Mouse (Mus musculus): Measurements from ENCODE around the gene Dvl3. TPM values are rescaled to one million over a fixed set of nuclear protein-coding genes. Genes with fewer than 3 reads are reported as not detected.

The Dvl3 gene
- polyA plus RNA-seq, 1 experiment, result 25.0 TPM

DNA sequence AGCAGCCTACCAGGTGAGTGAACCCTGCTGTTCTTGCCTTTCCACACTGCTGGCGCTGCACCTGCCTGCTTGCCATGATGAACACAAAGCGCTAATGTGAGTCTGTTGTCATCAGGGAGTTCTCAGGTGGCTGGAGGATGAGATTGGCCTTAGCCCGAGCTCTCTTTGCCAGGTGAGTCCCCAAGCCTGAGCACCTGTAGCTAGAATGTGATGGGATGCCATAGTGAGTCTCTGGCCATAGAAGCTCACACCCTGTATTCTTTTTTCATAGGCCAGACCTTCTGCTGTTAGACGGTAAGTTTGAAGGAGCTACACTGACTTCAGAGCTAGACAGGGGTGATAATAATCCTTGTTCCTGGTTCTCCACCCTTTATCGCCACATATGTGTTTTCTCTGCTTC is 34.9 kb downstream of the Dvl3 start:
- WGBS, result 93% methylated on average over 5 of the region's 5 CpGs
- peaks cover 3% of the 10 kb centered on the region; the same call in 1 of the 2 replicates for H3K4me1 ChIP-seq (ENCODE audit: control insufficient read depth, insufficient read depth, insufficient read length)
- H3K4me3 ChIP-seq (ENCODE audit: extremely low read depth, insufficient read depth, insufficient read length), result no peak overlapping the region
- TF ChIP-seq CTCF (IDR thresholded peaks at IDR 0.05; ENCODE audit: extremely low read depth, insufficient read depth, insufficient read length, insufficient replicate concordance) (no peak), POLR2A (IDR thresholded peaks at IDR 0.05; ENCODE audit: low read depth, low read length) (no peak)
- H3K27ac ChIP-seq (ENCODE audit: insufficient read depth, low read length), result no peak overlapping the region
- no peaks in the 10 kb centered on the region for H3K27me3 ChIP-seq (ENCODE audit: control insufficient read depth, insufficient read depth, low read length)
- DNase-seq (ENCODE audit: low read depth in 1 of 2, low spot score in 2 of 2), result no peak
- peaks cover 24% of the 10 kb centered on the region for H3K36me3 ChIP-seq (ENCODE audit: control insufficient read depth, insufficient read depth, low read length)

DNA sequence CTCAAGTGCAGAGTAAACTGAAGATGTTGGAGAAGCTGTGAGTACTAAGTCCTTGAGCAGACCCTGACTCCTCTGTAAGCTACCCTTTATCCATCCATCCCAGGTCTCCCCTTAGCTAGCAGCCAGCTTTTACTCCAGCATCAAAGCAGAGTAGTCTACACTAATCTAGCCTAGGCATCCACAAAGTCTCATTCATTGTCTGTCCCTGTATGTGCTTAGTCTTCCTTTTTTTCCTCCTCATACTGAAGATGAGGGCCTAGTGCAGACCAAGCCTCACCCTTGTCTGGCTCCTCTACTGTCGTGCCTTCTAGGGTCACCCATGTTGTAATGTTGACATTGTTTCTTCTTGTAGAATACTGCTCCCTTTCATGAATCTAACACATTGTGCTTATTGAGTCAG is 35.8 kb downstream of the Dvl3 start:
- DNase-seq (ENCODE audit: low read depth in 1 of 2, low spot score in 2 of 2), result no peak
- 92% methylated on average over 1 of the region's 1 CpGs for WGBS
- peaks cover 27% of the 10 kb centered on the region for H3K36me3 ChIP-seq (ENCODE audit: control insufficient read depth, insufficient read depth, low read length)
- no peaks in the 10 kb centered on the region for H3K27me3 ChIP-seq (ENCODE audit: control insufficient read depth, insufficient read depth, low read length)
- H3K4me3 ChIP-seq (ENCODE audit: extremely low read depth, insufficient read depth, insufficient read length), result no peak overlapping the region
- TF ChIP-seq CTCF (IDR thresholded peaks at IDR 0.05; ENCODE audit: extremely low read depth, insufficient read depth, insufficient read length, insufficient replicate concordance) (no peak), POLR2A (IDR thresholded peaks at IDR 0.05; ENCODE audit: low read depth, low read length) (no peak)
- no peak overlapping the region for H3K27ac ChIP-seq (ENCODE audit: insufficient read depth, low read length)
- H3K4me1 ChIP-seq (ENCODE audit: control insufficient read depth, insufficient read depth, insufficient read length), result peaks cover 3% of the 10 kb centered on the region; the same call in 1 of the 2 replicates

GRCm38 (mm10) chr16:20555000-20555399 is 38.2 kb downstream of the Dvl3 start:
- Histone ChIP-seq H3K27ac (ENCODE audit: insufficient read depth, low read length) (no peak overlapping the region), H3K36me3 (ENCODE audit: control insufficient read depth, insufficient read depth, low read length) (peaks cover 41% of the 10 kb centered on the region), H3K4me3 (ENCODE audit: extremely low read depth, insufficient read depth, insufficient read length) (no peak overlapping the region), H3K27me3 (ENCODE audit: control insufficient read depth, insufficient read depth, low read length) (no peaks in the 10 kb centered on the region), H3K4me1 (ENCODE audit: control insufficient read depth, insufficient read depth, insufficient read length) (no peaks in the 10 kb centered on the region)
- 91% methylated on average over 6 of the region's 6 CpGs for WGBS
- DNase-seq (ENCODE audit: low read depth in 1 of 2, low spot score in 2 of 2), result no peak
- no peak for TF ChIP-seq POLR2A (IDR thresholded peaks at IDR 0.05; ENCODE audit: low read depth, low read length)
- TF ChIP-seq CTCF (IDR thresholded peaks at IDR 0.05; ENCODE audit: extremely low read depth, insufficient read depth, insufficient read length, insufficient replicate concordance), result no peak

- no peak for DNase-seq (ENCODE audit: low read depth in 1 of 2, low spot score in 2 of 2)
- no peak overlapping the region for H3K27ac ChIP-seq (ENCODE audit: insufficient read depth, low read length)
- no peaks in the 10 kb centered on the region for H3K27me3 ChIP-seq (ENCODE audit: control insufficient read depth, insufficient read depth, low read length)
- whole genome bisulfite sequencing, result 92% methylated on average over 7 of the region's 7 CpGs
- no peaks in the 10 kb centered on the region for H3K4me1 ChIP-seq (ENCODE audit: control insufficient read depth, insufficient read depth, insufficient read length)
- no peak overlapping the region for H3K4me3 ChIP-seq (ENCODE audit: extremely low read depth, insufficient read depth, insufficient read length)
- H3K36me3 ChIP-seq (ENCODE audit: control insufficient read depth, insufficient read depth, low read length), result peaks cover 37% of the 10 kb centered on the region
- no peak for TF ChIP-seq CTCF (IDR thresholded peaks at IDR 0.05; ENCODE audit: extremely low read depth, insufficient read depth, insufficient read length, insufficient replicate concordance)
- TF ChIP-seq POLR2A (IDR thresholded peaks at IDR 0.05; ENCODE audit: low read depth, low read length), result no peak
Observed at GRCm38 (mm10) chr16:20557381-20557780, 40.6 kb downstream of the Dvl3 start.

- DNase-seq (ENCODE audit: low read depth in 1 of 2, low spot score in 2 of 2), result no peak
- WGBS, result 44% methylated on average over 1 of the region's 1 CpGs
- TF ChIP-seq CTCF (IDR thresholded peaks at IDR 0.05; ENCODE audit: extremely low read depth, insufficient read depth, insufficient read length, insufficient replicate concordance) (no peak), POLR2A (IDR thresholded peaks at IDR 0.05; ENCODE audit: low read depth, low read length) (no peak)
Observed at GRCm38 (mm10) chr16:20565075-20565474, 48.3 kb downstream of the Dvl3 start.

More at GRCm38 (mm10) chr16:20565075-20565474, 48.3 kb downstream of the Dvl3 start:
- H3K27me3 ChIP-seq (ENCODE audit: control insufficient read depth, insufficient read depth, low read length), result no peaks in the 10 kb centered on the region
- no peak overlapping the region for H3K4me3 ChIP-seq (ENCODE audit: extremely low read depth, insufficient read depth, insufficient read length)
- H3K36me3 ChIP-seq (ENCODE audit: control insufficient read depth, insufficient read depth, low read length), result peaks cover 12% of the 10 kb centered on the region
- no peak overlapping the region for H3K27ac ChIP-seq (ENCODE audit: insufficient read depth, low read length)
- no peaks in the 10 kb centered on the region for H3K4me1 ChIP-seq (ENCODE audit: control insufficient read depth, insufficient read depth, insufficient read length)

Other genes with a start within 250 kb of the Dvl3 start
- 23.8 and 33.1 TPM in 2 replicates for gene Parl, start 214.6 kb upstream of the Dvl3 start, polyA plus RNA-seq (2012; rRNA removed)
- 1.8 and 2.1 TPM in 2 replicates for gene Cyp2ab1, start 191.6 kb upstream of the Dvl3 start, polyA plus RNA-seq (2012; rRNA removed)
- 48.8 and 55.4 TPM in 2 replicates for gene Abcc5, start 90.6 kb upstream of the Dvl3 start, polyA plus RNA-seq (2012; rRNA removed)
- 16.6 and 17.5 TPM in 2 replicates for gene Eif2b5, start 18.2 kb upstream of the Dvl3 start, polyA plus RNA-seq (2012; rRNA removed)
- gene Ap2m1, start 18.5 kb downstream of the Dvl3 start, polyA plus RNA-seq (2012; rRNA removed), result 241 and 277 TPM in 2 replicates
- 27.3 and 32.6 TPM in 2 replicates for gene Abcf3, start 31.6 kb downstream of the Dvl3 start, polyA plus RNA-seq (2012; rRNA removed)
- gene Vwa5b2, start 72.5 kb downstream of the Dvl3 start, polyA plus RNA-seq (2012; rRNA removed), result 0.07 TPM in 1 of 2 replicates, not detected in the other
- 9.2 and 10.8 TPM in 2 replicates for gene Eef1akmt4, start 94.6 kb downstream of the Dvl3 start, polyA plus RNA-seq (2012; rRNA removed)
- gene Gm49333, start 94.6 kb downstream of the Dvl3 start, polyA plus RNA-seq (2012; rRNA removed), result 0.02 TPM in 1 of 2 replicates, not detected in the other
- gene Alg3, start 94.8 kb downstream of the Dvl3 start, polyA plus RNA-seq (2012; rRNA removed), result 18.5 and 19.6 TPM in 2 replicates
- gene Camk2n2, start 104.3 kb downstream of the Dvl3 start, polyA plus RNA-seq (2012; rRNA removed), result 1.3 and 1.4 TPM in 2 replicates
- gene Ece2, start 112.8 kb downstream of the Dvl3 start, polyA plus RNA-seq (2012; rRNA removed), result 0.07 and 0.15 TPM in 2 replicates
- gene Psmd2, start 134.7 kb downstream of the Dvl3 start, polyA plus RNA-seq (2012; rRNA removed), result 41.8 and 42.7 TPM in 2 replicates
- 257 and 351 TPM in 2 replicates for gene Eif4g1, start 151.3 kb downstream of the Dvl3 start, polyA plus RNA-seq (2012; rRNA removed)
- gene Fam131a, start 176.3 kb downstream of the Dvl3 start, polyA plus RNA-seq (2012; rRNA removed), result 5.9 and 8.3 TPM in 2 replicates
- gene Polr2h, start 200.7 kb downstream of the Dvl3 start, polyA plus RNA-seq (2012; rRNA removed), result 8.5 and 10.0 TPM in 2 replicates
- 8.5 and 12.1 TPM in 2 replicates for gene Clcn2, start 200.8 kb downstream of the Dvl3 start, polyA plus RNA-seq (2012; rRNA removed)
- 0.63 and 1.6 TPM in 2 replicates for gene Chrd, start 216.1 kb downstream of the Dvl3 start, polyA plus RNA-seq (2012; rRNA removed)
- gene Thpo, start 217.5 kb downstream of the Dvl3 start, polyA plus RNA-seq (2012; rRNA removed), result 0.09 and 0.19 TPM in 2 replicates